Mouse (Mus musculus): Measurements from ENCODE around the gene Sorcs2.

Gene Sorcs2

GRCm38 (mm10) chr5:36391751-36392150 lies 6.2 kb downstream of the Sorcs2 start:
- in situ Hi-C loops (cut with MseI, MboI) = loop anchor here in 1 of 2 experiments (10.0 kb wide), 1 partner anchor 357 kb away; no protein-coding TSS in a partner anchor

- in situ Hi-C loops (cut with MseI, MboI) = loop anchor here in 1 of 2 experiments (10.0 kb wide), 1 partner anchor 356 kb away; no protein-coding TSS in a partner anchor
Observed at GRCm38 (mm10) chr5:36390591-36390927, 7.4 kb downstream of the Sorcs2 start.

GRCm38 (mm10) chr5:36389731-36390590 lies 8.0 kb downstream of the Sorcs2 start:
- in situ Hi-C loops (cut with MseI, MboI) = loop anchor here in 1 of 2 experiments (10.0 kb wide), 1 partner anchor 355 kb away; no protein-coding TSS in a partner anchor

GRCm38 (mm10) chr5:36385062-36385461 lies 12.9 kb downstream of the Sorcs2 start:
- in situ Hi-C loops (cut with MseI, MboI) = no loop called here

- in situ Hi-C loops (cut with MseI, MboI) = no loop called here
Observed at GRCm38 (mm10) chr5:36383431-36383830, 14.5 kb downstream of the Sorcs2 start.

- in situ Hi-C loops (cut with MseI, MboI) = no loop called here
Observed at GRCm38 (mm10) chr5:36382721-36383120, 15.2 kb downstream of the Sorcs2 start.

GRCm38 (mm10) chr5:36382134-36382693 lies 15.7 kb downstream of the Sorcs2 start:
- in situ Hi-C loops (cut with MseI, MboI) = no loop called here

GRCm38 (mm10) chr5:36379938-36380511 lies 17.9 kb downstream of the Sorcs2 start:
- in situ Hi-C loops (cut with MseI, MboI) = no loop called here

GRCm38 (mm10) chr5:36378370-36378738 lies 19.6 kb downstream of the Sorcs2 start:
- in situ Hi-C loops (cut with MseI, MboI) = no loop called here

GRCm38 (mm10) chr5:36377456-36378369 lies 20.2 kb downstream of the Sorcs2 start:
- in situ Hi-C loops (cut with MseI, MboI) = no loop called here

- in situ Hi-C loops (cut with MseI, MboI) = no loop called here
Observed at GRCm38 (mm10) chr5:36375886-36376285, 22.1 kb downstream of the Sorcs2 start.

- in situ Hi-C loops (cut with MseI, MboI) = no loop called here
Observed at GRCm38 (mm10) chr5:36374221-36375050, 23.5 kb downstream of the Sorcs2 start.

GRCm38 (mm10) chr5:36373246-36373891 lies 24.6 kb downstream of the Sorcs2 start:
- in situ Hi-C loops (cut with MseI, MboI) = no loop called here

GRCm38 (mm10) chr5:36371731-36372130 lies 26.2 kb downstream of the Sorcs2 start:
- in situ Hi-C loops (cut with MseI, MboI) = no loop called here

- in situ Hi-C loops (cut with MseI, MboI) = no loop called here
Observed at GRCm38 (mm10) chr5:36369261-36369684, 28.7 kb downstream of the Sorcs2 start.

GRCm38 (mm10) chr5:36368511-36369135 lies 29.3 kb downstream of the Sorcs2 start:
- in situ Hi-C loops (cut with MseI, MboI) = no loop called here

- in situ Hi-C loops (cut with MseI, MboI) = no loop called here
Observed at GRCm38 (mm10) chr5:36367911-36368310, 30.0 kb downstream of the Sorcs2 start.

GRCm38 (mm10) chr5:36367181-36367610 lies 30.7 kb downstream of the Sorcs2 start:
- in situ Hi-C loops (cut with MseI, MboI) = no loop called here

- in situ Hi-C loops (cut with MseI, MboI) = no loop called here
Observed at GRCm38 (mm10) chr5:36361749-36362148, 36.2 kb downstream of the Sorcs2 start.

- in situ Hi-C loops (cut with MseI, MboI) = no loop called here
Observed at GRCm38 (mm10) chr5:36360343-36360742, 37.6 kb downstream of the Sorcs2 start.
